Mouse (Mus musculus) macrophage (primary cell): ENCODE measurements around the gene Rasgrp3. TPM values are rescaled to one million over a fixed set of nuclear protein-coding genes. Genes with fewer than 3 reads are reported as not detected.

Experiments used
- H3K27ac ChIP-seq: fragments of 350-480 bp; formaldehyde crosslinking; 2 replicates; pipeline ENCODE4 v1.9.0; 2021
- H3K36me3 ChIP-seq: fragments of 350-480 bp; formaldehyde crosslinking; 2 replicates; pipeline ENCODE4 v1.9.0; 2021; ENCODE audit errors: inconsistent target
- H3K4me3 ChIP-seq: fragments of 350-480 bp; formaldehyde crosslinking; 2 replicates; pipeline ENCODE4 v1.9.0; 2021; ENCODE audit errors: inconsistent target
- H3K79me2 ChIP-seq: fragments of 350-480 bp; formaldehyde crosslinking; 2 replicates; pipeline ENCODE4 v1.9.0; 2021; ENCODE audit errors: inconsistent target
- WGBS: methylation state at CpG from one replicate; pipeline ENCODE4 v1.1.7; 2026; ENCODE audit warnings: inconsistent platforms; ENCODE audit not compliant: missing documents; 5-methylcytosine and 5-hydroxymethylcytosine counted together
- polyA plus RNA-seq: library from polyadenylated mRNA; stranded (reverse); fragments of 250-400 nt; gene quantifications from 3 replicates; pipeline ENCODE4 v1.2.4, GENCODE M21; 2018; ENCODE audit warnings: inconsistent platforms

Gene Rasgrp3
- polyA plus RNA-seq, 1 experiment from 2014 or later = 9.7 TPM

GRCm38 (mm10) chr17:75467526-75467925 is 31.8 kb downstream of the Rasgrp3 start:
- H3K79me2 ChIP-seq = peaks cover 53% of the 10 kb centered on the region
- H3K27ac ChIP-seq = no peak overlapping the region
- WGBS = 95% methylated on average over 2 of the region's 2 CpGs
- no peak overlapping the region for H3K4me3 ChIP-seq
- H3K36me3 ChIP-seq = no peaks in the 10 kb centered on the region

GRCm38 (mm10) chr17:75468479-75469114 is 32.9 kb downstream of the Rasgrp3 start:
- 96% methylated on average over 9 of the region's 10 CpGs for WGBS
- no peak overlapping the region for H3K27ac ChIP-seq

GRCm38 (mm10) chr17:75470325-75470724 is 34.6 kb downstream of the Rasgrp3 start:
- Histone ChIP-seq H3K79me2 (peaks cover 43% of the 10 kb centered on the region), H3K4me3 (no peak overlapping the region), H3K36me3 (no peaks in the 10 kb centered on the region), H3K27ac (no peak overlapping the region)
- 95% methylated on average over 6 of the region's 6 CpGs for WGBS

More at GRCm38 (mm10) chr17:75468479-75469114, 32.9 kb downstream of the Rasgrp3 start:
- Histone ChIP-seq H3K4me3 (no peak overlapping the region), H3K79me2 (peaks cover 43% of the 10 kb centered on the region), H3K36me3 (no peaks in the 10 kb centered on the region)

GRCm38 (mm10) chr17:75470885-75471610 is 35.4 kb downstream of the Rasgrp3 start:
- no peak overlapping the region for H3K27ac ChIP-seq
- H3K79me2 ChIP-seq = peaks cover 43% of the 10 kb centered on the region
- no peaks in the 10 kb centered on the region for H3K36me3 ChIP-seq
- 99% methylated on average over 7 of the region's 7 CpGs for WGBS
- no peak overlapping the region for H3K4me3 ChIP-seq

GRCm38 (mm10) chr17:75471644-75472253 is 36.1 kb downstream of the Rasgrp3 start:
- Histone ChIP-seq H3K79me2 (peaks cover 43% of the 10 kb centered on the region), H3K4me3 (no peak overlapping the region), H3K27ac (peak overlapping the region; percentile 53), H3K36me3 (no peaks in the 10 kb centered on the region)
- WGBS = 97% methylated on average over 6 of the region's 6 CpGs

- peaks cover 41% of the 10 kb centered on the region for H3K79me2 ChIP-seq
- H3K27ac ChIP-seq = peak overlapping the region; percentile 53
- WGBS = 0% methylated on average over 2 of the region's 2 CpGs
- no peak overlapping the region for H3K4me3 ChIP-seq
- no peaks in the 10 kb centered on the region for H3K36me3 ChIP-seq
These were observed 36.7 kb downstream of the Rasgrp3 start for GRCm38 (mm10) chr17:75472379-75472778.

- Histone ChIP-seq H3K79me2 (peaks cover 5% of the 10 kb centered on the region), H3K36me3 (no peaks in the 10 kb centered on the region), H3K4me3 (no peak overlapping the region), H3K27ac (no peak overlapping the region)
- 100% methylated on average over 1 of the region's 1 CpGs for WGBS
These were observed 40.3 kb downstream of the Rasgrp3 start for GRCm38 (mm10) chr17:75475985-75476384.

GRCm38 (mm10) chr17:75476736-75477416 is 41.2 kb downstream of the Rasgrp3 start:
- Histone ChIP-seq H3K36me3 (no peaks in the 10 kb centered on the region), H3K4me3 (no peak overlapping the region), H3K27ac (no peak overlapping the region), H3K79me2 (no peaks in the 10 kb centered on the region)
- WGBS = 80% methylated on average over 4 of the region's 4 CpGs

- H3K4me3 ChIP-seq = no peak overlapping the region
- no peaks in the 10 kb centered on the region for H3K36me3 ChIP-seq
- H3K79me2 ChIP-seq = no peaks in the 10 kb centered on the region
- H3K27ac ChIP-seq = no peak overlapping the region
- WGBS = 42% methylated on average over 3 of the region's 3 CpGs
These were observed 42.0 kb downstream of the Rasgrp3 start for GRCm38 (mm10) chr17:75477655-75478054.

GRCm38 (mm10) chr17:75478836-75479235 is 43.1 kb downstream of the Rasgrp3 start:
- Histone ChIP-seq H3K36me3 (no peaks in the 10 kb centered on the region), H3K27ac (0 out of 2 replicates have a peak overlapping the region, but pooled peaks have one; percentile 12), H3K79me2 (no peaks in the 10 kb centered on the region), H3K4me3 (no peak overlapping the region)
- 0% methylated on average over 1 of the region's 1 CpGs for WGBS

GRCm38 (mm10) chr17:75479663-75480062 is 44.0 kb downstream of the Rasgrp3 start:
- no peaks in the 10 kb centered on the region for H3K36me3 ChIP-seq
- no peaks in the 10 kb centered on the region for H3K79me2 ChIP-seq
- H3K4me3 ChIP-seq = no peak overlapping the region
- 100% methylated on average over 2 of the region's 2 CpGs for WGBS
- H3K27ac ChIP-seq = no peak overlapping the region

- no peak overlapping the region for H3K4me3 ChIP-seq
- 97% methylated on average over 3 of the region's 3 CpGs for WGBS
- no peaks in the 10 kb centered on the region for H3K79me2 ChIP-seq
- no peaks in the 10 kb centered on the region for H3K36me3 ChIP-seq
- H3K27ac ChIP-seq = no peak overlapping the region
These were observed 44.7 kb downstream of the Rasgrp3 start for GRCm38 (mm10) chr17:75480379-75480778.

- no peaks in the 10 kb centered on the region for H3K79me2 ChIP-seq
- no peaks in the 10 kb centered on the region for H3K36me3 ChIP-seq
These were observed 50.5 kb downstream of the Rasgrp3 start for GRCm38 (mm10) chr17:75486205-75486604.

GRCm38 (mm10) chr17:75495213-75495612 is 59.5 kb downstream of the Rasgrp3 start:
- Histone ChIP-seq H3K36me3 (no peaks in the 10 kb centered on the region), H3K4me3 (no peak overlapping the region), H3K27ac (no peak overlapping the region), H3K79me2 (no peaks in the 10 kb centered on the region)
- WGBS = 92% methylated on average over 4 of the region's 4 CpGs

More at GRCm38 (mm10) chr17:75486205-75486604, 50.5 kb downstream of the Rasgrp3 start:
- 98% methylated on average over 3 of the region's 3 CpGs for WGBS
- Histone ChIP-seq H3K4me3 (no peak overlapping the region), H3K27ac (no peak overlapping the region)
